Mouse (Mus musculus): ENCODE data around the gene Meis2. TPM values are rescaled to one million over a fixed set of nuclear protein-coding genes. Genes with fewer than 3 reads are reported as not detected.
A peak's percentile ranks its signal among the peaks of the same experiment; 100 is the strongest.

The Meis2 gene
- polyA plus RNA-seq, 1 experiment from 2014 or later: 33.1 TPM

DNA sequence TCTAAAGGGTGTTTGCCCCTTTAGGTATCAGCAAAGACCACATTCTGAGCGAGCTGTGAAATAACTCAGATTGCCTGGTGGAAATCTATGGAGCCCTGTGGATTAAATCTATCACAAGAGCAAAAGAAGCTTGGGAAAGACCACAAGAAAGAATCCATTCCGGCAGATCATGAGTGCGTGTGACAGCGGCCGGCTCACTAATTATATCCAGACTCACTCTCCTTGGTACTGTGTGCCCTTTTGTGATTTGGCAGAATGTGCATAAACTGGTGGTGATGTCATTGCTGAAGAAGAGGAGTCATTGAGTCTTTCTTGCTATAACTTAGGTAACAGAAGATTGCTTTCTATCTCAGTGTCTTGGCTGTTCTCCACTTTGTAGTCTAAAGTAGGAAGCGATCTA lies 172.5 kb downstream of the Meis2 start:
- DNase-seq (no peak), ATAC-seq (ENCODE audit: insufficient read depth) (no peak)
- Histone ChIP-seq H3K4me2 (no peak overlapping the region), H3K9me3 (ENCODE audit: low read depth, low read length) (no peaks in the 10 kb centered on the region), H3K36me3 (ENCODE audit: insufficient read depth) (no peaks in the 10 kb centered on the region), H3K4me1 (ENCODE audit: insufficient read depth) (peaks cover 12% of the 10 kb centered on the region; the same call in 1 of the 2 replicates), H3K27ac (ENCODE audit: low read depth) (no peak overlapping the region), H3K27me3 (ENCODE audit: insufficient read depth, low read length) (no peaks in the 10 kb centered on the region), H3K4me3 (ENCODE audit: low read depth, low read length) (no peak overlapping the region), H3K9ac (no peak overlapping the region)
- WGBS: 87% methylated on average over 6 of the region's 6 CpGs
- no peak for TF ChIP-seq CTCF (IDR thresholded peaks at IDR 0.05; ENCODE audit: low read depth)

DNA sequence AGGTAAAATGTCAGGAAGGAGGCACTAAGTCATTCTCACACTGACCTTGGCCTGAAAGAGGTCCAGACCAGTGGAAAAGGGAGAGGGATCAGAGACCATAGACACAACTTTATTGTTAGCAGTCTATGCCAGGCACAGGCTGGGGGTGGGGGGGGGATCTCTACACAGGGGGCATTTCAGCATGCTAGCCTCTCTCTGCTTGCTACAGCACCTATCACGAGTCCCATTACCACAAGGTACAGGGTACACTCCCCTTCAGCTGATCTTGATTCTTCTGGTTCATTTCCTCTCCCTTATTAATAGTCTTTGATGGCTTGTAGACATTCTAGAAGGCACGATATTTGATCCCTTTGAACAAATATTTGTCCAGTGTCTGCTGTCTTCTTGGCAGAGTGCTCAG lies 174.9 kb downstream of the Meis2 start:
- WGBS: 27% methylated on average over 2 of the region's 2 CpGs
- no peak for TF ChIP-seq CTCF (IDR thresholded peaks at IDR 0.05; ENCODE audit: low read depth)

DNA sequence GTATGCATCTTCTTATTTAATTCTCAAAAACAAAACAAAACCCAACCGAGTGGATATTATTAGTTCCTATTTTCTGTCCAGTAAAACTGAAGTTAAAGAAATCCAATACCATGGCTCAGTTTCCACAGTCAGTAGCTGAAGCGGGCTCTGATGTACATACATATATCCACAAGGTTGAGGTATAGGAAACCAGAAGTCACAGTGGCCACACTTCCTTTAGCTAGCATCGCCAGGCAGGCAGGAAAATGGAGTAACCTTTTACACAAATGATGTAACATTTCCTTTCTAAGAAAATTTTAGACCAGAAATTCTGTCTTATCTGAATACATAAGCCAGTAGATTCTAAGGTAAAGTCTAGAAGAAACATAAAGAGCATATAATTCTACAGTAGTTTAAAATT lies 175.6 kb downstream of the Meis2 start:
- H3K4me1 ChIP-seq (ENCODE audit: insufficient read depth): 0 out of 2 replicates have a peak, but pooled peaks cover 5% of the 10 kb centered on the region
- WGBS: 84% methylated on average over 3 of the region's 3 CpGs
- H3K9ac ChIP-seq: no peak overlapping the region
- no peaks in the 10 kb centered on the region for H3K9me3 ChIP-seq (ENCODE audit: low read depth, low read length)
- no peak overlapping the region for H3K27ac ChIP-seq (ENCODE audit: low read depth)
- no peaks in the 10 kb centered on the region for H3K27me3 ChIP-seq (ENCODE audit: insufficient read depth, low read length)
- no peak for TF ChIP-seq CTCF (IDR thresholded peaks at IDR 0.05; ENCODE audit: low read depth)
- H3K36me3 ChIP-seq (ENCODE audit: insufficient read depth): no peaks in the 10 kb centered on the region
- no peak for DNase-seq
- ATAC-seq (ENCODE audit: insufficient read depth): no peak
- no peak overlapping the region for H3K4me3 ChIP-seq (ENCODE audit: low read depth, low read length)
- no peak overlapping the region for H3K4me2 ChIP-seq

More for the DNA sequence above, 174.9 kb downstream of the Meis2 start:
- no peak for DNase-seq
- no peak overlapping the region for H3K4me3 ChIP-seq (ENCODE audit: low read depth, low read length)
- H3K9me3 ChIP-seq (ENCODE audit: low read depth, low read length): no peaks in the 10 kb centered on the region
- H3K36me3 ChIP-seq (ENCODE audit: insufficient read depth): no peaks in the 10 kb centered on the region
- no peak overlapping the region for H3K27ac ChIP-seq (ENCODE audit: low read depth)
- H3K4me1 ChIP-seq (ENCODE audit: insufficient read depth): peaks cover 7% of the 10 kb centered on the region; the same call in 1 of the 2 replicates
- no peaks in the 10 kb centered on the region for H3K27me3 ChIP-seq (ENCODE audit: insufficient read depth, low read length)
- H3K4me2 ChIP-seq: no peak overlapping the region
- no peak overlapping the region for H3K9ac ChIP-seq
- ATAC-seq (ENCODE audit: insufficient read depth): no peak

DNA sequence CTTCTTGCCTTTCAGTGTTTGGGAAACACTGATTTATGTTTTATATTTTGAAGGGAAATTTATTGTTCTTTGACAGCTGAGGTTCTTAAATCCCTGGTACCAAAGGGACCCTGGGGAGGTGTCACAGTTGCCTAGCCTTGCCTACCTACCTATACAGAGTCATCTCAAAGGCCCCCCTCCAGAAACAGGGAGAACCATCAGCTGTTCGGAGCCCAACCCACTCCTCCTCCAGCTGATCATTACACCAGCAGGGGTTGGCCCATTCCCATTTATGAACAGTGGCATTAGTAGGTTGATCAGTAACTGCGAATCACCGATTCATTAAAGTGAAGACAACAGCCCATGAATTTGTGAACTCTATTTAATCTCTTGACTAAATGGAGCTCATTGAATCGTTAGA lies 176.4 kb downstream of the Meis2 start:
- 92% methylated on average over 4 of the region's 4 CpGs for WGBS
- Histone ChIP-seq H3K9ac (no peak overlapping the region), H3K27me3 (ENCODE audit: insufficient read depth, low read length) (no peaks in the 10 kb centered on the region), H3K9me3 (ENCODE audit: low read depth, low read length) (no peaks in the 10 kb centered on the region), H3K36me3 (ENCODE audit: insufficient read depth) (no peaks in the 10 kb centered on the region), H3K4me3 (ENCODE audit: low read depth, low read length) (no peak overlapping the region), H3K4me1 (ENCODE audit: insufficient read depth) (0 out of 2 replicates have a peak, but pooled peaks cover 2% of the 10 kb centered on the region), H3K4me2 (no peak overlapping the region), H3K27ac (ENCODE audit: low read depth) (no peak overlapping the region)
- DNase-seq: no peak
- no peak for ATAC-seq (ENCODE audit: insufficient read depth)
- TF ChIP-seq CTCF (IDR thresholded peaks at IDR 0.05; ENCODE audit: low read depth): no peak

DNA sequence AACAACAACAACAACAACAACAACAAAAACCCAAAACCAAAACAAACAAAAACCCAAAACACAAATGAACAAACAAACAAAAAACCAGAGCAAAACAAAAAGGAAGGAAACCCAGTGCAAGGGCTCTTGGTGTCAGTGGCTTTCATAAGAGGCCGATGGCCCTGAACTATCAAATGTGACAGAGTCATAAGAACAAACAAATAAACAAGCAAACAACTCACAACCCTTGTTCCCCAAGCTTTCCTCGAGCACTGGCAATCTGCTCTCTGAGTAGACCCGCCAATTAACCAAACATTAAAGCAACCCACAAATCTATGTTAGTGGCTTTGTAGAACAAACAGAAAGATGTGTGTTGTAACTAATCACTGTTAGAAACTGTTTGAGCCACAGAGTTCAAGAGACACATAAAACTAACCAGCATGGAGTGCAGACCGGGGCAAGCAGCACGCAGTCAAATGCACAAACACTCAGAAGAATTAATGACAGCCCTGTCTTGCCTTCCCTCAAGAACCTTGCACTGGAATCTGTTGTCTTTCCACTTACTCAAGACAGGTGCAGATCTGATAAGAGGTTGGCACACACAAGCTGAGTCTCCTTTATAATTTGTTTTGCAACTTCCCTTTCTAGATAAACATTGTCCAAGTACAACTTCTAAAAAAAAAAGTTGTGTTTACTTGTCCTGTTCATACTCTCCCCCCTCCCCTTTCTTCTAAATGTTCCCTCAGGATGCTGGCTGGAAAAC lies 177.1 kb downstream of the Meis2 start:
- 42% methylated on average over 5 of the region's 5 CpGs for WGBS
- no peak for DNase-seq
- ATAC-seq (ENCODE audit: insufficient read depth): no peak
- no peak for TF ChIP-seq CTCF (IDR thresholded peaks at IDR 0.05; ENCODE audit: low read depth)
- Histone ChIP-seq H3K4me2 (no peak overlapping the region), H3K9me3 (ENCODE audit: low read depth, low read length) (no peaks in the 10 kb centered on the region), H3K4me1 (ENCODE audit: insufficient read depth) (0 out of 2 replicates have a peak, but pooled peaks cover 2% of the 10 kb centered on the region), H3K9ac (no peak overlapping the region), H3K27ac (ENCODE audit: low read depth) (no peak overlapping the region), H3K36me3 (ENCODE audit: insufficient read depth) (no peaks in the 10 kb centered on the region), H3K27me3 (ENCODE audit: insufficient read depth, low read length) (no peaks in the 10 kb centered on the region), H3K4me3 (ENCODE audit: low read depth, low read length) (no peak overlapping the region)

DNA sequence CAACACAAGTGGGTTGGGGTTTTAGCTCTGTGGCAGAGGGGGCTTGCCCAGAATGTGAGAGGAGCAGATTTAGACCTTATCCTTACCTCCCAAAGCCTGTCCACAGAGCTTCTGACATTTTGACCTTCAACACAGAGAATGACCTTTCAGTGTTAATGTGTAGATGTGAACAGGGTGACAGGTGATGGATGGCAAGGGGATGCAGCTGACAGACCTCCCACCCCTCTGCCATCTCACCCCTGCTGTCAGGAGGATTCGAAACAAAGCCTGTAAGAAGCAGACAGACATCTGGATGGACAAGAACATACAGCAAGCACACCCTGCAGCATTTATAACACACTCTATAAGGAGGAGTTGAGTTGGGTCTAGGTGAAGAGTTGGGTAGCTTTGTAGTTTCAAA lies 178.0 kb downstream of the Meis2 start:
- Histone ChIP-seq H3K4me3 (ENCODE audit: low read depth, low read length) (no peak overlapping the region), H3K4me1 (ENCODE audit: insufficient read depth) (0 out of 2 replicates have a peak, but pooled peaks cover 2% of the 10 kb centered on the region), H3K36me3 (ENCODE audit: insufficient read depth) (no peaks in the 10 kb centered on the region), H3K9me3 (ENCODE audit: low read depth, low read length) (no peaks in the 10 kb centered on the region), H3K4me2 (no peak overlapping the region), H3K27me3 (ENCODE audit: insufficient read depth, low read length) (no peaks in the 10 kb centered on the region), H3K27ac (ENCODE audit: low read depth) (no peak overlapping the region), H3K9ac (no peak overlapping the region)
- 41% methylated on average over 1 of the region's 1 CpGs for WGBS
- no peak for DNase-seq
- no peak for TF ChIP-seq CTCF (IDR thresholded peaks at IDR 0.05; ENCODE audit: low read depth)
- no peak for ATAC-seq (ENCODE audit: insufficient read depth)

DNA sequence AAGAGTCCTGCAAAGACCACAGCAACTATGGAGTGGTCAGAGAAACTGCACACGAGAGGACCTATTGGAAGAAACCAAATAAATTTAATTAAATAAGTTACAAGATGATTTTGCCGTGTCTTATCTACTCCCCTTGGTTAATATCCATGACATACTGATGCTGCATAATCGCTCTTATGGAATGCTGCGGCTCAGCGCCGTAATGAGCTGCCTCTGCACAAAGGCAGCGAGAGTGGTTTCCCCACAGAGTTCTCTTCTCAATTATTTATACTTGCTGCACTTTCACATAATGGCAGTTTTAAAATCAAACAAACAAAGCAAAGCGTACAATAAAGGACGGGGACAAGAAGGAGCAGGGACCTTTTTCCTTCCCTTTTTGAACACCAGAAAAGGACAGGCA lies 181.5 kb downstream of the Meis2 start:
- 42% methylated on average over 9 of the region's 9 CpGs for WGBS
- DNase-seq (peak; percentile 49), ATAC-seq (ENCODE audit: insufficient read depth) (no peak)
- H3K9ac ChIP-seq: no peak overlapping the region
- H3K4me1 ChIP-seq (ENCODE audit: insufficient read depth): 0 out of 2 replicates have a peak, but pooled peaks cover under 1% of the 10 kb centered on the region
- TF ChIP-seq CTCF (IDR thresholded peaks at IDR 0.05; ENCODE audit: low read depth): no peak
- no peak overlapping the region for H3K4me3 ChIP-seq (ENCODE audit: low read depth, low read length)
- no peaks in the 10 kb centered on the region for H3K9me3 ChIP-seq (ENCODE audit: low read depth, low read length)
- no peak overlapping the region for H3K4me2 ChIP-seq
- no peaks in the 10 kb centered on the region for H3K36me3 ChIP-seq (ENCODE audit: insufficient read depth)
- no peak overlapping the region for H3K27ac ChIP-seq (ENCODE audit: low read depth)
- H3K27me3 ChIP-seq (ENCODE audit: insufficient read depth, low read length): no peaks in the 10 kb centered on the region
